Mouse (Mus musculus): ENCODE results near the gene Capn12. TPM values are rescaled to one million over a fixed set of nuclear protein-coding genes. Genes with fewer than 3 reads are reported as not detected.

The Capn12 gene
- total RNA-seq (2015) (not detected in 2 replicates), total RNA-seq (2017) (0.24 TPM in 1 of 2 replicates, not detected in the other)

GRCm38 (mm10) chr7:28881199-28881598, at the start of gene Capn12:
Capn12 (plus strand) TSS chr7:28881422.
- ATAC-seq (replicated peaks; ENCODE audit: poor library complexity), result no peak

DNA sequence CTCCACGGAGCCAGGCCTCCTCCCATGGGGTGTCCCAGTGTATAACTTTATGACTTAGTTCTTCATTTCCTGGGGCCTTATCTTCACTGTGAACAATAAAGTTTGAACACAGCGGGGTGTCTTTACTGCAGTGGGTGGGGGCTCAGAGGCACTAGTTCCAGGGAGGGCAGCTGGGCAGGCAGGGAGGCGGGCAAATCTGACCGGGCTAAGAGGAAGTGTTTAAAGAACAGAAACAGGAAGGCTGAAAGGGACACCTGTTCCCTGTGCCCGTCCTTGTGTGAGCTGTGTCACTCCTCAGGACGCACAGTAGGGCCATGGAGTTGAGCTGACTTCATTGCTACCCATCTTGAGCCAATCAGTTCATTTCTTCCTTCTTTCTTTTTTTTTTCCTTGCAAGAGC, 49.1 kb upstream of the Capn12 start:
- ATAC-seq (replicated peaks; ENCODE audit: poor library complexity), result peak; percentile 71

GRCm38 (mm10) chr7:28833723-28834347, 47.4 kb upstream of the Capn12 start, which contains the start of gene Lgals4:
Lgals4 (plus strand) TSS chr7:28833854.
- ATAC-seq (replicated peaks; ENCODE audit: poor library complexity), result no peak

DNA sequence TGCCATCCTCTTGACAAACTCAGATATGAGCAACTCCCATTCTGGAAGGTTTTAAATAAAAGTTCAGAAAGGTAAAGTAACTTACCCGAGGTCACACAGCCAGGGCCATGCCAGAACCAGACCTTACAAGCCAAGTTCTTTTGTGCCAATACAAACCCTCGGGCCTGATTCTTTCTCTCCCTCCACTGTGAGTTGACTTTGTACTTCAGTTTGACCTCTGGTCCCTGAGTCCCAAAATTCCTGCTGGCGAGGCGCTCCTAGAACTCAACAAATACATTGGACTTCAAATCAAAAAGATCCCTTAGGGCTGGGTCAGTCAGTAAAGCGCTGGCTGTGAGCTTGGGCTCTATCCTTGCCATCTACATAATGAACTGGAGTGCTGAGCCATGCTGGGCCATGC, 44.3 kb upstream of the Capn12 start:
- ATAC-seq (replicated peaks; ENCODE audit: poor library complexity), result no peak

DNA sequence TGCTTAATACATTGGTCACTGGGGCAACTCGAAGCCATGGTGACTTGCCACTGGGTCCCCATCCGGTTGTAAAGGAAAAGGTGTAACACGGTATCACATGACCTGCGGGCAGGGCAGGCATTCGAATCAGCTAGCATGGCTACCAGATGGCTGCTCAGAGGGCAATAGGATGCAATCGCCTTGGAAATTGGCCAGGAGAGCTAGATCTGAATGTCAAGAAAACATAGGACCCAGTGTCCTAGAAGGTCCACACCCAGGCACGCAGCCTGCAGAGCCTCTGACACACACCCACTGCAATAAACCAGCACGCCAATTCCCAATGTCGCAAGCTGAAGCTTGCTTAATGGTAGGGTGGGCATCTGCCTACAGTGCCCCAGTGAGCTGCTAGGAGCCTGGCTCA, 42.9 kb upstream of the Capn12 start:
- peak; percentile 78 for ATAC-seq (replicated peaks; ENCODE audit: poor library complexity)

DNA sequence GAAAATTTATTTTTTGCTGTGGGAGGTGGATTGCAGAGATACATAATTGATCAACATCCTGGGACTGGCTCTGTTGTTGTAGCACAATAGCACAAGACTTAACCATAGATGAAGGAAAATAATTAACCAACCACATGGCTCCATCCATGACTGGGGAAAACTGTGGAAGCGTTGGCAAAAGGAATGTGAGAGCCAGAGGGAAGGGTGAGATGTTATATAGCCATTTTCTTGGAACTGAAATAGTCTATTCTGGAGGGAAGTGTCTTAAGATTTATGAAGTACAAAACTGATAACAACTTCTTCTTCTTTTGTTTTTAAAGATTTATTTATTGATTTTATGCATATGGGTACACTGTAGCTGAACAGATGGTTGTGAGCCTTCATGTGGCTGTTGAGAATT, 33.9 kb upstream of the Capn12 start:
- no peak for ATAC-seq (replicated peaks; ENCODE audit: poor library complexity)

DNA sequence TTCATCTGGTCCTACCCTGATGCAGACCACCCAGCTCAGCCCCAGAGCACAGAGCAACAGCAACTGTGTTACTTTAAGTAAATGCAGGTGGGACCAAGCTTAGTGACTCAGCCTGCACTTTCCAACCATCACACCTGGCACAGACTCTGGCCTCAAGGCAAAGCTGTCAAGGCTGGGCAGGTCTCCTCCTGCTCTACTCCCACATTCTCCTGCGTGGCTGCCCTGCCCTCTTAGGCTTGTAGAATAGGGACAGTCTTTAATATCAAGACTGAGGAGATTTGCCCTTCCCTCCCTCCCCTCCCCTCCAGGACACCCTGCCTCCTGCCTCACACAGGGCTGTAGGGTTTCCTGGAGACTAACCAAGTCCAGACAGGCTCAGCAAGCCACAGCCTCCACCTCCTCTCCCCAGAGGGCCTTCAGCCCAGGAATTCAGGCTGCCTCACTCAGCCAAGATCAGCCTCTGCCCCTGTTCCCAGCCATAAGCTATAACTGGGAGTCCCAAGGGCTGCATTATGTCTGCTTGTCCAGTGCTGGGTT, 31.5 kb upstream of the Capn12 start:
- ATAC-seq (replicated peaks; ENCODE audit: poor library complexity), result no peak

DNA sequence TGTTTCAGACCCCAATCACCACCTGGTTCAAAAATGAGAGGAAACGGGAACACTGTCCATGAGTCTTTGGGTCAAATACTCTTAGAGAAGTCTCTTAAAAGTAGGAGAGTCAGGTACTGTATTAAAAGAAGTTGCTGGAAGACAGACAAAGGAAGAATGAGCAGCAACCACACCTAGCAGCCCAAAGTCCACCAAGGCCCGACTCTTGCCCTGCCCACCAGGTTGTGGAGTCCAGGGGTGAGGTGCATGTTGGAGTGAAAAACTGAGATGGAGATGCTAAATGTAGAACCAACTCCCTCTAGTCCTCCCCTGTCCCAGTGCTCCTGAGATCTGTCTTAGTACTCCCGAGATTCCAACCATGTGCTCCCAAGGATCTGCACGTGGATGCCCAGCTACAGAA, 30.6 kb upstream of the Capn12 start:
- ATAC-seq (replicated peaks; ENCODE audit: poor library complexity), result no peak

GRCm38 (mm10) chr7:28859953-28860352, 21.3 kb upstream of the Capn12 start:
- no peak for ATAC-seq (replicated peaks; ENCODE audit: poor library complexity)

DNA sequence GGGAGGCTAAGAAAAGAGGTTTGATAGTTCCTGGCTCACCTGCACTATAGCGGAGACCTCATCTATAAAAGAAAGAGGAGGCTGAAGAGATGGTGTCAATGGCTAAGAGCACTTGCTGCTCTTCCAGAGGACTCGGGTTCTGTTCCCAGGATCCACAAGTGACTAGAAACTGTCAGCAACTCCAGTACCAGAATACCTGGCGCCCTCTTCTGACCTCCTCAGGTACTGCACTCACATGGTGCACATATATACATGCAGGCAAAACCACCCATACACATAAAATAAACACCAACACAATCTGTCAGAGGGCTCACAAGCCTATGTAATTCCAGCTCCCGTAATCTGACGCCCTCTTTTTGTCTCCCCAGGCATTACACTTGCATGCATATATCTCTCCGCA, 20.3 kb upstream of the Capn12 start:
- ATAC-seq (replicated peaks; ENCODE audit: poor library complexity), result no peak

GRCm38 (mm10) chr7:28862817-28863499, 18.3 kb upstream of the Capn12 start:
- no peak for ATAC-seq (replicated peaks; ENCODE audit: poor library complexity)

- no peak for ATAC-seq (replicated peaks; ENCODE audit: poor library complexity)
These were observed 17.7 kb upstream of the Capn12 start, which contains the start of gene Lgals7 for GRCm38 (mm10) chr7:28863540-28863939. Lgals7 (plus strand) TSS chr7:28863853.

- no peak for ATAC-seq (replicated peaks; ENCODE audit: poor library complexity)
These were observed 16.9 kb upstream of the Capn12 start for GRCm38 (mm10) chr7:28864288-28864750.

DNA sequence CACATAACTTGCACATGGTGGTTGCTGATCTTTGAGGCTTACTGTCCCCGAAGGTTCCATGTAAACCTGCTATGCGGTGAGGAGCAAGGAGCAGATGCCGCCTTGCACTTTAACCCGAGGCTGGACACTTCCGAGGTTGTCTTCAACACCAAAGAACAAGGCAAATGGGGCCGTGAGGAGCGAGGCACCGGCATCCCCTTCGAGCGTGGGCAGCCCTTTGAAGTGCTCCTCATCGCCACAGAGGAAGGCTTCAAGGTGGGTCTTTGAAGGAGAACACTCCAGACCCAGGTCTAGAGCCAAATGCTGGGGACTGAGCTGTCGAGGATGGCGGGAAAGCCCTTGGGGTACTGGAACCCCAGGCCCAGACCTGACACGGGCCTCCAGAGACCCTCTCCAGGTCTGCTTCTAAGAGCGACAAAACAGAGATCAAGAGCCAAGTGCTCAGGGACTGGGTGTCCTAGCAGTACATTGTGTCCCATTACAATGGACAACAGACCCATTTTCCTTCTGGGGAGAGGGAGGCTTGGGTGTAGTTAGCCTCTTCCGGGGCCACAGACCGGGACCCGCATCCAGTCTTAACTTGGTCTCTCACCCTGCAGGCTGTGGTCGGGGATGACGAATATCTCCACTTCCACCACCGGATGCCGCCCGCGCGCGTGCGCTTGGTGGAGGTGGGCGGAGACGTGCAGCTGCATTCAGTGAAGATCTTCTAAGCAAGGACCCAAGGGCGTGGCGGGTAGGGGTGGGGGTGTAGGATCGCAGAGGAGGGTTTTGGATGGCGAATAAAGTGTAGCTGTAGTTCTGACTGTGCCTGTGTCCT, 15.5 kb upstream of the Capn12 start:
- peak; percentile 90 for ATAC-seq (replicated peaks; ENCODE audit: poor library complexity)

DNA sequence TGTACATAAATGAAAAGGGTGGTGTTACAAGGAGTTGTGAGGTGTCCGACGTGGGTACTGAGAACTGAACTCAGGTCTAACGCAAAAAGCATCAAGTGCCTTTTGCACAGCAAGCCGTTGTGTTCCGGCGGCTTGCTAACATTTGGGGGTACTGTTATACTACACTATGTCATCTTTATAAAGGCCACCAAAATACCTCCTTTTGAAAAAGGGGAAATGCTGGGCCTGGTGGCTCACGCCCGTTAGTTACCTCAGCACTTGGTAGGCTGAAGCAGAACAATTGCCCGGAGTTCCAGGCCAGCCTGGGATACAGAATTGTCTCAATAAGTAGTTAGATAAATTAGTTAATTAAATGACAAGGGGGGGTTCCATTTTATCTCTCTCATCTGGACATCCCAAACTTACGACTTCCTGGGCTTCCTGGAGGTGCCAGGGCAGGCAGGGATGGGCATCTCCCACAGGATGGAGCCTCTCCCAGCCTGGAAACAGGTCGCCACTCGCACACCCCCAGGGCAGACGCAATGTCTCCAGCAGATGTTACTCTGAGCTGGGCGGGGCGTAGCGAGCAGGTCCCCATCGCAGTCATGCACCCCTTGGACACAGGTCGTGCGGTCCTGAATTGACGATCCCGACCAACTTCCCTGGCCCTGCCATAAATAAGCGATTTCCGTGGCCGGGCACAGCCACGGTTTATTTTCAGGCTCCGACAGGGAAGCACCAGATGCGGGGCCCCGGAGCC, 14.3 kb upstream of the Capn12 start:
- ATAC-seq (replicated peaks; ENCODE audit: poor library complexity), result no peak

- peak; percentile 62 for ATAC-seq (replicated peaks; ENCODE audit: poor library complexity)
These were observed 13.5 kb upstream of the Capn12 start for GRCm38 (mm10) chr7:28867508-28868340.

DNA sequence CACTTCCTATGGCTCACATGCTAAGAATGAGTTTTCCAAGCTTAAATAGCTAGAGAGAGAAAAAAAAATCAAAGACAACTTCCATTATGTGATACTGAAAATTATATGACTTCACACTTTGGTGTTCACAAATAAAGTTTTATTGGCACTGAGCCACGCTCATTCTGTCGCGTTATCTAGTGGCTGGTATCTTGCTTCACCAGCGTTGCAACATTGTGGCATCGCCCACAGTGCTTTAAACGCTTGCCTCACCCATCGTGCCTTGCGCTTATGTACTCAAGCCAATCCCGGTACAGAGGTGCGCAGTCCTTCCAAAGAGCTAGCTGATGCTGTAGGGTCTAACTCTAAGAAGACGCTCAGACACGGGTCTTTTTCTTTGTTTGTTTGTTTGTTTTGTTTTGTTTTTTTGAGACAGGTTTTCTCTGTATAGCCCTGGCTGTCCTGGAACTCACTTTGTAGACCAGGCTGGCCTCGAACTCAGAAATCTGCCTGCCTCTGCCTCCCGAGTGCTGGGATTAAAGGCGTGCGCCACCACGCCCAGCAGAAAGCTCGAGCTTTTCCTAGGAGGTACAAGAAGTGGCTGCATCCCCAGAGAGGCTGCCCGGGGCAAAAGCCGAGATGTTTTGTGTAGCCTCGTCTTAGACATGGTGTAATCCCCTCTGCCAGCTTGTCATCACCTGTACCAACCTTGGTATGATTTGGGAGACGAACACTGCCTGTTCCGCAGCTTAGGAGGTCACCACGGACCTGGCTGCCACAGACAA, 10.1 kb upstream of the Capn12 start:
- ATAC-seq (replicated peaks; ENCODE audit: poor library complexity), result peak; percentile 79

GRCm38 (mm10) chr7:28874565-28874964, 6.7 kb upstream of the Capn12 start:
- ATAC-seq (replicated peaks; ENCODE audit: poor library complexity), result no peak

GRCm38 (mm10) chr7:28876099-28876498, 5.1 kb upstream of the Capn12 start:
- ATAC-seq (replicated peaks; ENCODE audit: poor library complexity), result no peak
